Mouse (Mus musculus) adrenal gland, adult (tissue): ENCODE measurements at regions not wholly inside any gene's neighbourhood (a gene's known extent, or its start where the extent isn't known, plus 50 kb on each side); places are given as distances from the start of the nearest gene placed in this dataset.
A peak's percentile ranks its signal among the peaks of the same experiment; 100 is the strongest.
"Not testable (repeated sequence)": the region's sequence is repeated elsewhere in the genome, so short reads cannot be mapped to it uniquely, and the experiment has no call there.

Experiments
- DNase-seq, 2 experiments: peaks; one replicate each; pipeline ENCODE4 v3.0.0; 2022 to 2023; ENCODE audit warnings: low spot score in 1 of 2; ENCODE audit not compliant: inconsistent age in 2 of 2

- no peak for DNase-seq
These were observed 56.9 kb downstream of the Spata19 start for GRCm38 (mm10) chr9:27453476-27453875.

DNA sequence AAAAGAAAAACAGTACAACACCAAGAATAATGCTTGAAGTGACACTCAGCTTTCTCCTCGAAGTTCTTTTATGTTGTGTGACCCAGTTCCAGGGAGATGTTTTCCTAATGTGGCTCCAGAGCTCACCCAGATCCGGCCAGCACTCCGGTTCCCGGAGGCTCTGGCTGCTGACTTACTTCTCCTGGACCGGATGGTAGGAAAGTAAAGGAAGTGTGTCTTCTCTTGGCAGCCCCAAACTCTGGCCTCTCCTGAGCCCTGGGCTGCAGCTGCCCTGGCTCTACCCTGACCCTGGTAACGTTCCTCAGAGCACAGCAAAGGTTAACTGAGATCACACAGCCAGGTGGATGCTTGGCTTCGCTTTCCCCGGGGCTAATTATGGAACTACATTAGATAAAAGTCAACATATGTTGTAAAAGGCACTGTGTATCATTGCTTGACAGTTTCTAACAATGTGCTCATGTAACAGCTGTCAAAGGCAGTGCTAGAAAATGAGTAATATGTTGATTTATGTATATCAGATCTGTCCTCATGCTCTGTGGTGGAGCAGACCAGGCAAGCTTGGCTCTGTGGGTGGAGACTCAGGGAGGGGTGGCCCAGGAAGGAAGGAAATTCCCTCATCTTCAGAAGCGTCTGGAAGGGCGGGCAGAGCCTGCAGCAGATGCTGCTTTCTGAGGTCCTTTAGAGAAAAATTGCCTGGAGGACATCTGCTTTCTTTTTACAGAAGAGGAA lies 57.5 kb downstream of the Spata19 start:
- no peak for DNase-seq

DNA sequence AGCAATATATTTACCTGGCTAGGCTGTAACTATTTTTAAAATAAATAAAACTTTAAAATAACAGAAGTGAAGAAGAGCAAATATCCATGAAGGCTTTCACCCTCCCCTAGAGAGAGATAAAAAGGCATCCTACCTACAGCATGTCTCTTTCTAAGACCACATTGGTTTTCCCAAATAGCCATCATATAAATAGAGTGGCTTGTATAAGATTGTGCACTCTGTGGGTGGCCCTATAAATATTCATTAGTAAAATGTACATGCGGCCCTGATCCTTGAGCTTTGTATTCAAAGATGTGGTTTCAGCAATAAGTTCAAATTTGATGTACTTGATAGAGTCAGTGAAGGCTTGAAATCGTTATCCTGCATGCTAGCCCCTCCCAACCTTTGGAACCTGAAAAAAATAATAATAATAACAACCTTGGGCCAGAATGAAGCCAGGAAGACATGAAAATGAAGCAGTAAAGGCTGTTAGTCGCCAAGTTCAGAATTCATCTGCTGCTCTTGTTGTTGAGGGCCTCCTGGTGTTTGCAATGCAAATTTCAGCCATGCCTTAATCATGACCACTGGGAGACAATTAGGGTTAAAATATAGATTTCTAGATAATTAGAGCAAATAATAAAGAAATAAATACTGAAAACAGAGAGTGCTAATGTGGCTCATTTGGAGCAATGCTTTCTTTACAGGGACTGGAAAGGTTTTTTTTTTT lies 61.9 kb downstream of the Spata19 start:
- DNase-seq, result no peak

DNA sequence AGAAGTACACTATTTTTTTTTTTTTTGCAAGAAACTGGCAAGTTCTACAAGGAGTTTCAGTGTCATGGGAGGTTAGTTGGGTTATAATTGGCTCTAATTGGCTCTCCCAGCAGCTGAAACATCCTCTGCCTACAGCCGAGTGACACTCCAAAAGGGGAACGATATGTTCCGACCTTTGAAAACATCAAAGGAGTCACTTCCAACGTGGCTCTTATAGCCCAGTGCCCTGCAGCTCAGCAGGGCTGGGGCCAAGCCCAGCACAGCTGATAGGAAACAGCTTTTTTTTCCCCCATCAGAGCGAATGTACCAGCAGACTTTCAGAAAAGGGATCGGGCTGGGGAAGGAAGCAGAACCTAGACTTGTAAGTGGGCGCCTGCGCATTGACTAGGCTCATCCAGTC lies 64.4 kb downstream of the Spata19 start:
- peak; percentile 37 to 47 for DNase-seq

DNA sequence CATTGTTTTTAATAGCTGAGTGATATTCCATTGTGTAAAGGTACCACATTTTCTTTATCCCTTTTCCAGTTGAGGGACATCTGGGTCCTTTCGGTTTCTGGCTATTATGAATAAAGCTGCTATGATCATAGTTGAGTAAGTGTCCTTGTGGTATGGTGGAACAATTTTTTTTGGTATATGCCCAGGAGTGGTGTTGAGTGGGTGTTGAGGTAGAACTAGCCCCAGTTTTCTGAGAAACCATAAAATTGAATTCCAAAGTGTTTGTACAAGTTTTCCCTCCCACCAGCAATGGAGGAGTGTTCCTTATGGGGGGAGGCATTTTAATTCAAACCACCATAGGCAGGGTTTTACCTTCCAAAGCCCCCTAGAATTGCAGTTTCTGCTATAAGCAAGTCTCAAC lies 67.4 kb downstream of the Spata19 start:
- DNase-seq, result no peak

DNA sequence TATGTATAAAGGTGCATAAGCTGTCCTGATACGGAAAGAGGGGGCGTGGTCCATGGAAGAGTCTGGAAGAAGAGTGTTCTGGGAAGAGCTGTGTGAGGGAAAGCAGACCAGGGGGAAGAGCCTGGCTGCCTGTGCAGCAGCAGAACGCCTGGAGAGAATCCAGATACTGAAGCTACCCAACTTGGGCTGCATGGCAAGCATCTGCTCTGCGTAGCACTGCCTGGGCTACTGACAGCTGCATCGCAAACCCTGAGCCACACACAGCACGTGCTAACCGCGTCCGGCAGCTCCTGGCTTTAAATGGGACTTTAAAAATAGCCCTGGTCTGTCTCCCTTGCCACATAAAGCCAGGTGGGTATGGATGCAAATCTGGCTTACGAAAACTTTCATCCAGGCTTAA lies 78.9 kb downstream of the Spata19 start:
- no peak for DNase-seq

- DNase-seq, result no peak
These were observed 80.0 kb downstream of the Spata19 start for GRCm38 (mm10) chr9:27476636-27477035.

DNA sequence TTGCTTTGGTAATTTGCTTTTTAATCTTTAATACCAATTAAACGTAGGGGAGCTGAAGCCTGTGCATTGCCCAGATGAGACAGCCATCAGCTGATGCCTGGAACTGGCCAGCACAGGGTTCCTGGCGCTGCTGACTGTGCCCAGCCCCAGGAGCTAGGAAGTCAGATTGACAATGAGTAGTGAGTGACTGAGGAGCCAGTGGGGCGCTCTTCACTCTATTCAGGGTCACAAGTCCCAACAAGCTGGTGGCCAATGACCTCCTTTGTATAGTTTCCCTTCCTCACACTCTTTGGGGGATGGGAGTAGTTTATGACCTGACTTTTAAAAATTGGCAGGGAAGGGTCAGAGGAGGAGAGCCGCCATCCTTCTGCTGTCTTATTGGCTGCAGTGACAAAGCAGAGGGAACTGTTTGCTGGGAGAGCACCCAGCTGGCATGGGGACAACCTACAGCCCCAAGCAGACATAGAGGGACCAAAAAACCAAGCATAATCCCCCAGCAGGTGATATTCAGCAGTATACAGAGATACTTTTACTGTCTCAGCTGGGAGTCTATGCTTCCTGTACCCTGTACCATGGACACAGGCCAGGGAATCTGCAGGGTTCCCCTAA lies 80.6 kb downstream of the Spata19 start:
- DNase-seq, result no peak

DNA sequence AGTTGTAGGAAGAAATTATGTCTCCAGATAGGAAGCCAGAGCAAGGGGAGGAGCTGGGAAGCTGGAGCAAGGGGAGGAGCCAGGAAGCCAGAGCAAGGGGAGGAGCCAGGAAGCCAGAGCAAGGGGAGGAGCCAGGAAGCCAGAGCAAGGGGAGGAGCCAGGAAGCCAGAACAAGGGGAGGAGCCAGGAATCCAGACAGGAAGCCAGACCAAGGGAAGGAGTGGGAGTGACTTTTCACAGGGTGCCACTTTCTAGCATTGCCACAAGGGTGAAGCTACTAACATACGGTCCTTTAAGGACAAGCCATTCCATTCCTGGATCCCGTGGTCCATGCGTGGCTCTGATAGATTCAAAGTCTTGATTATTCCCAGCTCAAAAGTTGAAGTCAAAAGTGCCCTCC lies 81.7 kb downstream of the Spata19 start:
- no peak for DNase-seq

DNA sequence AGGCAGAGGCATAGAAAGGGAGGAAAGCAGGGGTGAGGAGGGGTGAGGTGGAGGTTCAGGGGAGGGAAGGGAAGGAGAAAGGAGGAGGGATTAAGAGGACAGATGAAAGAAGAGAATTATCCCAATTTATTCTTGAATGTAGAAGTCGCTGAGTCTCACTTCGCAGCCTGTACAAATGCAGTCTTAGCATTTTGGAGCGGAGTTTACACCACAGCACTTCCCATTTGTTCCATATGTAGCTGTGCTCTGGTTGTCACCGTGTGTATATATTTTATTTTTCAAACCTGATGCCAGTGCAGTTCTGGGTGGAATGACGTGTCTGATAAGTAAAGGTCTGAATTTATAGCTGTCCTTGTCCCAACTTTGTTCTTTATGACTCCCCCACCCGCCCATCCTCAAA lies 105.2 kb downstream of the Spata19 start:
- DNase-seq, result no peak

DNA sequence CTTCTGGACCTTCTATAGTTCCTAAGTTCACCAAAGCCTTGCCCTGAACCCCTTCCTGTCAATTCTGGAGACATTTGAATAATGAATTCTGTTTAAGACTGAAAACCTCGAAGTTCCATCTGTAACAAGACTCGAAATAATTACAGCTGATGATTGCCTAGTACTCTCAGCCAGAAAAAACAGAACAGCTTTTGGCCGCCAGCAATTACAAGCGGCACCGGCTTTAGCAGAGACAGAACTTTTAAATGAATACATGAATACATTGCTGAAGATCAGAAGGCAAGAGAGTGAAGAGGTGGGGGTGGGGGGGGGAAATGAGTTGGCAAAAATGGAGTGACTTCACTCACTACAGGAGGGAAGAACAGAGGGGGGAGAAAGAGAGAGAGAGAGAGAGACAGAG lies 112.6 kb downstream of the Spata19 start:
- DNase-seq, result no peak

- no peak for DNase-seq
These were observed 113.1 kb downstream of the Spata19 start for GRCm38 (mm10) chr9:27509711-27510110.

- DNase-seq, result no peak
These were observed 114.6 kb downstream of the Spata19 start for GRCm38 (mm10) chr9:27511161-27511560.

DNA sequence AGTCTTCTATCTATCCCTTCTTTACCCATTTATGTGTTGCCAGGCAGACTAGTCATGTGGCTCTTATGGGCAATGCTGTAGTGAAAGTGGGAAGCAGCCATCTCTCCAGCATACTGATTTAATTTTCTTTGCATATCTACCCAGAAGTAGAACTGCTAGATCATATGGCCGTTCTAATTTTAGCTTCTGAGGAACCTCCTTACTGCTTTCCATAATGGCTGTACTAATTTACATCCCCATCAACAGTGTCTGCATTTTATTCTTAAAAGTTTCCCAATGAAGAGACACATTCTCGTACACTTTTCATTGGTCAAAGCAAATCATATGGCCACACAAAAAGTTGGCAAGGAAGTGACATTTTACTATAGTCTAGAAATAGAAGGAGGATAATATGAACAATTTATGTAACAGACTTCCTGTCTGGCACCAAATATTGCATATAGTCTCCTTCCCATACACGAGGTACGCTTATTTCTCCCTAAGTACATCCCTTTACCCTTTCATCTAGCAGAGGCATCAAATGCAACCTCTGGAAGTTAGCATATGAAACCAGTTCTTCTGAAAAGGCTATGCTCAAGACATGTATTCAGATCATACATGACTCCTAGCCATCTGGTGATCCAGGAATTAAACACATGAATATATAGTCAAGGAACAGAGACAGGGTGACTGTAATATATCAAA lies 119.0 kb downstream of the Spata19 start:
- DNase-seq, result no peak

GRCm38 (mm10) chr9:27518031-27518430 lies 121.4 kb downstream of the Spata19 start:
- no peak for DNase-seq

DNA sequence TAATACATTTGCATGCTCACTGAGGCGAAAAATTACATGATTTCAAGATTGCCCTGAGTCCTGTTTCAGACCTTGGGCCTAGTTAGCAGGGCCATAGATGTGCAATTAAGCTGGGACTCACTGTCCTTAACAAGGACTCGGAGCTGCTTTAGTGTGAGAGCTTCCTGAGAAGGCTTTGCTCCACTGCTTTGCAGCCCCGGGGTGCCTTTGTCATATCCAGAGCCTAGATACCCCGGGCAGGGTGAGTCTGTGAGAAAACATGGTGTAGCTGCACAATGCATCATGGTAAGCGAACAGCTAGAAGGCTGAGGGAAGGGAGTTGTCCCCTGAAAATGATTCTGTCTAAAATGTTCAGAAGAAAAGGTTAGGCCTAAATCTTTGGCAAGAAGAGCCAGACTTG lies 123.1 kb downstream of the Spata19 start:
- no peak for DNase-seq

- DNase-seq, result peak in 1 of 2 experiments; percentile 23
These were observed 124.6 kb downstream of the Spata19 start for GRCm38 (mm10) chr9:27521181-27521580.

DNA sequence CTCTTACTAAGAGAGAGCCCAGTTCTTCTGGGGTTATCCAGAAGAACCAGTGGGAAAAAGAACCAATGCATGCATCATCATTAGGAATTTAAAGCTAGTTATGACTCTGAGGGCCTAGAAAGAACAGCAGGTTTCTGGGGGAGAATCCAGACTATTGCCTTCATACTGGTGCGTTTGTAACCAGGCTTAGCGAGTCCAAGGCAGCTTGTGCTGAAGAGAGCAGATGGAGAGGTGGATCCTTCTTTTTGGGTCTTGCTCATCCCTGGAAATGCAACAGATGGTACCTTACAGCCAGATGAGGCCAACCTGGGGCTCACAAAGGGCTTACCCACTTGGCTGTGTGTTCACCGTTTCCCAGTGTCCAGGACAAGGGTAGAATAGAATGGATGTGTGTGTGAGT lies 130.1 kb downstream of the Spata19 start:
- no peak for DNase-seq

- no peak for DNase-seq
These were observed 141.9 kb downstream of the Spata19 start for GRCm38 (mm10) chr9:27538480-27538879.

DNA sequence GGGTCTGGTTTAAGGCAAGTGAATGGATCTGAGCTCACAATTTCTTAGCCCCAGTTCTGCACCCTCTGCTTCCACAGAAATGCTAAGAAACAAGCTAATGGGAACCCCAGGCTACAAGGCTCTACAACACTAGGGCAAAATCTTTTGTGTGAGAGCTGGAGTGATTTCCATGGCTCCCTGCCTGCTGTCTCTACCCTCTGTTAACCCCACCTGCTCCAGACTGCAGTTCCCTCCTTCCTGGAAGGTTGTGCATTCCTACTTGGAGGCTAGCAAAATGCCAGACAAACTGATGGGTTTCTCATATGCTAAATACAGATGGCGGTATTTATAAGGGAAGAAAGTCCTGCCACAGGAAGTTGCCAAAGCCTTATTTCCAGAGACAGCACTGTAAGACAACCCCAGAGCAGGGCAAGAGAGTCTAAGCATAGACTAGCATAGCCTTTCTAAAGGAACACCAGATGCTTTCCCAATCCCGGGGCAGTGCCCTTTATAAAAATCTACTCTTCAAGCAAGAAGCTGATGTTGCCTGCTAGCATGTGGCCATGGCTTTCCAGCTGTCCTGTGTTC lies 145.1 kb downstream of the Spata19 start:
- DNase-seq, result no peak

GRCm38 (mm10) chr9:27554697-27555096 lies 158.1 kb downstream of the Spata19 start:
- DNase-seq, result not testable (repeated sequence)
